Mouse (Mus musculus): Measurements from ENCODE around the gene Nubpl. TPM values are rescaled to one million over a fixed set of nuclear protein-coding genes. Genes with fewer than 3 reads are reported as not detected.

Nubpl gene
- total RNA-seq, 4 experiments from 2014 or later, result 10.1 to 16.2 (median 13.7) TPM

GRCm38 (mm10) chr12:52335142-52335765, 237.7 kb downstream of the Nubpl start:
- no peak for DNase-seq

GRCm38 (mm10) chr12:52338136-52338753, 240.7 kb downstream of the Nubpl start:
- DNase-seq, result peak; percentile 27

GRCm38 (mm10) chr12:52346611-52347010, 249.1 kb downstream of the Nubpl start:
- DNase-seq, result no peak

- no peak for DNase-seq
Measured at GRCm38 (mm10) chr12:52350276-52350675, 252.7 kb downstream of the Nubpl start.

GRCm38 (mm10) chr12:52359484-52359883, 261.9 kb downstream of the Nubpl start:
- no peak for DNase-seq

- no peak for DNase-seq
Measured at GRCm38 (mm10) chr12:52360136-52360535, 262.6 kb downstream of the Nubpl start.

- no peak for DNase-seq
Measured at GRCm38 (mm10) chr12:52361198-52361597, 263.7 kb downstream of the Nubpl start.

Other genes with a start within 250 kb of the Nubpl start
- 10 to 100 TPM; 21.4 to 27.5 (median 26.0) TPM for gene Heatr5a, start 126.4 kb upstream of the Nubpl start, total RNA-seq (2022)
- gene Dtd2, start 91.2 kb upstream of the Nubpl start, total RNA-seq (2022), result 10 to 100 TPM; 20.1 to 34.0 (median 22.3) TPM
- not detected for gene Gpr33, start 69.7 kb upstream of the Nubpl start, total RNA-seq (2022)

All from adrenal gland, adult 8-10 months (tissue).